Mouse (Mus musculus): ENCODE data around the gene Rbfox2. TPM values are rescaled to one million over a fixed set of nuclear protein-coding genes. Genes with fewer than 3 reads are reported as not detected.

The Rbfox2 gene
- polyA plus RNA-seq, 1 experiment from 2014 or later, result 119 TPM

GRCm38 (mm10) chr15:77156525-77156924, 150.3 kb downstream of the Rbfox2 start:
- H3K27ac ChIP-seq, result peak overlapping the region; percentile 19; the same call in 1 of the 2 replicates
- H3K4me2 ChIP-seq, result no peak overlapping the region
- H3K4me3 ChIP-seq (replicated peaks), result no peak overlapping the region
- H3K27me3 ChIP-seq, result no peaks in the 10 kb centered on the region
- H3K4me1 ChIP-seq, result peaks cover 32% of the 10 kb centered on the region
- no peaks in the 10 kb centered on the region for H3K36me3 ChIP-seq (replicated peaks)
- H3K9me3 ChIP-seq, result no peaks in the 10 kb centered on the region
- ATAC-seq (ENCODE audit: low FRiP score), result no peak
- no peak overlapping the region for H3K9ac ChIP-seq
- 47% methylated on average over 3 of the region's 3 CpGs for WGBS

GRCm38 (mm10) chr15:77154248-77154785, 152.5 kb downstream of the Rbfox2 start:
- no peaks in the 10 kb centered on the region for H3K9me3 ChIP-seq
- H3K4me1 ChIP-seq, result peaks cover 49% of the 10 kb centered on the region
- H3K4me2 ChIP-seq, result peak overlapping the region; percentile 60; the same call in 1 of the 2 replicates
- H3K27me3 ChIP-seq, result no peaks in the 10 kb centered on the region
- WGBS, result 72% methylated on average over 10 of the region's 10 CpGs
- no peak for ATAC-seq (ENCODE audit: low FRiP score)
- peak overlapping the region; percentile 37 for H3K27ac ChIP-seq
- H3K9ac ChIP-seq, result no peak overlapping the region; the same call in 1 of the 2 replicates
- H3K36me3 ChIP-seq (replicated peaks), result no peaks in the 10 kb centered on the region
- H3K4me3 ChIP-seq (replicated peaks), result no peak overlapping the region

DNA sequence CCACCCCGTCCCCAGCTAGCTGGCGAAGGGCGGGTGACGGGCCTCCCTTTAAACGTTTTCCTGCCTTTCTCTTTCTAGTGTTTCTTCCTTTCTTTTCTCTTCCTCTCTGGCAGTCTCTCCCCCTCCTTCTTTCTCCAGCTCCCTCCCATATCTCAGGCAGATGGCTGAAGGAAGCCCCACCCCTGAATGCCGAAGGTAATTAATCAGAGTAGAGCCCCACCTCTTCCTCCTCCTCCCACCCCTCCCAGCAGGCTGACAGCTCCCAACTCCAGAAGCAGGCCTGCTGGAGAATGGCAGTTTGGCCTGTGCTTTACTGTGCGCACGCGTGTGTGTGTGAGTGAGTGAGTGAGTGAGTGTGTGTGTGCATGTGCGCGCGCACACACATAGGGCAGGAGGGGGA, 153.2 kb downstream of the Rbfox2 start:
- 2% methylated on average over 12 of the region's 12 CpGs for WGBS
- H3K4me3 ChIP-seq (replicated peaks), result peak overlapping the region; percentile 49
- peak overlapping the region; percentile 60 for H3K4me2 ChIP-seq
- H3K36me3 ChIP-seq (replicated peaks), result no peaks in the 10 kb centered on the region
- peaks cover 56% of the 10 kb centered on the region for H3K4me1 ChIP-seq
- peak overlapping the region; percentile 88 for H3K27ac ChIP-seq
- H3K9ac ChIP-seq, result peak overlapping the region; percentile 68
- no peaks in the 10 kb centered on the region for H3K27me3 ChIP-seq
- ATAC-seq (ENCODE audit: low FRiP score), result peak; percentile 94
- H3K9me3 ChIP-seq, result no peaks in the 10 kb centered on the region

- H3K36me3 ChIP-seq (replicated peaks), result no peaks in the 10 kb centered on the region
- H3K9ac ChIP-seq, result peak overlapping the region; percentile 68
- peak overlapping the region; percentile 49 for H3K4me3 ChIP-seq (replicated peaks)
- H3K27me3 ChIP-seq, result no peaks in the 10 kb centered on the region
- 0% methylated on average over 3 of the region's 3 CpGs for WGBS
- H3K9me3 ChIP-seq, result no peaks in the 10 kb centered on the region
- H3K4me2 ChIP-seq, result peak overlapping the region; percentile 60
- H3K4me1 ChIP-seq, result peaks cover 57% of the 10 kb centered on the region
- peak overlapping the region; percentile 88 for H3K27ac ChIP-seq
- peak; percentile 76 for ATAC-seq (ENCODE audit: low FRiP score)
These were observed 153.7 kb downstream of the Rbfox2 start for GRCm38 (mm10) chr15:77153088-77153546.

DNA sequence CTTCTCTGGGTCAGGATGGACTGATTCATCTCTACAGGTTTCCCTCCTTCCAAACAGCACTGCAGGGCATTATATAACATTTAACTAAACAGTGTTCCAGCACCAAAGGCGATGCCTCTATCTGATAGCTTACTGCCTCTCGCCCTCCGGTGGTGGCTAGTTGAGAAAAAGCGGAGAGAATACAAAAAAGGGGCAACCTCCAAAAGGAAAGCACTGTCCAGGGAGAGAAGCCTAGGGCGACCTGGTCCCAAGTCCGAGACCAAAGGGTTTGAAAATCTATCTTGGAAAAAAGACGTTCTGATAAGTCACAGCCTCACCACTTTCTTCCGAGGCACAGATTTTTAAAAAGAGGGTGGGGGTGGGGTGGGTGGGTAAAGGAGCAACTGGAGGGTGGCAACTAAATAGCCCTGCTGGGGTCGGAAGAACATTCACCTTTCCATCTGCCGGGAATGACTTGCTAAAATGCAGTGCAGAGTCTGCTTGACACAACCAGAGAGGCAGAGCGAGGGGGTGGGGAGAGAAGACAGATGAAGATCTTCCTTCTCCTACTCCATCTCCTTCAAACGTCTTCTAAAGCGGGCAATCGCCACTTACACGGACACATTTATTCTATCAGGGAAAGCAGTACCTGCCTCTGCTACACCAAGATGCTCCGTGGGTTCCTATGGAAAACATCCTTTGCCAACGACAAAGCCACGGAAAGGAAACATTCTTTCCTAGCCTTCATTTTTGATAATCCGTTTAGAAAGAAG, 154.3 kb downstream of the Rbfox2 start:
- Histone ChIP-seq H3K27me3 (no peaks in the 10 kb centered on the region), H3K4me2 (peak overlapping the region; percentile 60), H3K9ac (peak overlapping the region; percentile 68), H3K4me1 (peaks cover 61% of the 10 kb centered on the region), H3K36me3 (replicated peaks) (no peaks in the 10 kb centered on the region), H3K9me3 (no peaks in the 10 kb centered on the region), H3K27ac (peak overlapping the region; percentile 88), H3K4me3 (replicated peaks) (peak overlapping the region; percentile 49)
- no peak for ATAC-seq (ENCODE audit: low FRiP score)
- WGBS, result 0% methylated on average over 19 of the region's 19 CpGs

GRCm38 (mm10) chr15:77151816-77152215, 155.0 kb downstream of the Rbfox2 start:
- Histone ChIP-seq H3K9me3 (no peaks in the 10 kb centered on the region), H3K4me2 (peak overlapping the region; percentile 60), H3K36me3 (replicated peaks) (no peaks in the 10 kb centered on the region), H3K9ac (peak overlapping the region; percentile 68), H3K27ac (no peak overlapping the region), H3K4me1 (peaks cover 57% of the 10 kb centered on the region), H3K4me3 (replicated peaks) (peak overlapping the region; percentile 49), H3K27me3 (no peaks in the 10 kb centered on the region)
- no peak for ATAC-seq (ENCODE audit: low FRiP score)
- WGBS, result 17% methylated on average over 4 of the region's 4 CpGs

GRCm38 (mm10) chr15:77151178-77151577, 155.6 kb downstream of the Rbfox2 start:
- no peaks in the 10 kb centered on the region for H3K27me3 ChIP-seq
- no peak overlapping the region for H3K27ac ChIP-seq
- peaks cover 51% of the 10 kb centered on the region for H3K4me1 ChIP-seq
- peak overlapping the region; percentile 68 for H3K9ac ChIP-seq
- 53% methylated on average over 8 of the region's 8 CpGs for WGBS
- H3K4me2 ChIP-seq, result peak overlapping the region; percentile 60
- no peaks in the 10 kb centered on the region for H3K36me3 ChIP-seq (replicated peaks)
- H3K4me3 ChIP-seq (replicated peaks), result peak overlapping the region; percentile 49
- no peak for ATAC-seq (ENCODE audit: low FRiP score)
- no peaks in the 10 kb centered on the region for H3K9me3 ChIP-seq

DNA sequence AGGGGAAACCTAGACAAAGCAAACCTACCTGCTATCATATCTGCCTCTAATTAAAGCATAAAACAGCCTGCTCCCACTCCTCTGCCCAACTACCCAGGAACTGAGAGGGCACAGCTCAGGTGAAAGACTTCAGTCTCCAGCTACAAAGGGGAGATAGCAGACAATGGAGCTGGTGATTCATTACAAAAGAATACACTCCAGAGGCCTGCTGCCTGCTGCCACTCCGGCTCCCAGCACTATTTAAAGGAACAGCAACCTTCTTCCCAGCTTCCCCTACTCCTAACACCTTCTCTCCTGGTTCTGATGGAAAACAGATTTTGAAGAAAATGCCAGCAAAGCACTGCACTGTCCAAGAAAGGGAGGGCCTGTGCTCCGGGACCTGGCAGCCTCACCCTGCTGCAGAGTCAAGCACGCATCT, 156.4 kb downstream of the Rbfox2 start:
- H3K9ac ChIP-seq, result peak overlapping the region; percentile 65
- no peaks in the 10 kb centered on the region for H3K27me3 ChIP-seq
- ATAC-seq (ENCODE audit: low FRiP score), result no peak
- no peaks in the 10 kb centered on the region for H3K9me3 ChIP-seq
- peak overlapping the region; percentile 49 for H3K4me3 ChIP-seq (replicated peaks)
- peak overlapping the region; percentile 86 for H3K27ac ChIP-seq
- H3K36me3 ChIP-seq (replicated peaks), result no peaks in the 10 kb centered on the region
- 13% methylated on average over 3 of the region's 3 CpGs for WGBS
- H3K4me2 ChIP-seq, result peak overlapping the region; percentile 60
- H3K4me1 ChIP-seq, result peaks cover 54% of the 10 kb centered on the region

- Histone ChIP-seq H3K9ac (peak overlapping the region; percentile 65), H3K36me3 (replicated peaks) (no peaks in the 10 kb centered on the region), H3K27me3 (no peaks in the 10 kb centered on the region), H3K4me2 (peak overlapping the region; percentile 60), H3K4me3 (replicated peaks) (peak overlapping the region; percentile 49), H3K9me3 (no peaks in the 10 kb centered on the region), H3K4me1 (peaks cover 57% of the 10 kb centered on the region), H3K27ac (peak overlapping the region; percentile 86)
- no peak for ATAC-seq (ENCODE audit: low FRiP score)
- WGBS, result 30% methylated on average over 2 of the region's 3 CpGs
These were observed 156.8 kb downstream of the Rbfox2 start for GRCm38 (mm10) chr15:77150000-77150399.

- peaks cover 58% of the 10 kb centered on the region for H3K4me1 ChIP-seq
- no peaks in the 10 kb centered on the region for H3K36me3 ChIP-seq (replicated peaks)
- no peaks in the 10 kb centered on the region for H3K27me3 ChIP-seq
- H3K9me3 ChIP-seq, result no peaks in the 10 kb centered on the region
- peak overlapping the region; percentile 49; the same call in 1 of the 2 replicates for H3K4me3 ChIP-seq (replicated peaks)
- peak overlapping the region; percentile 65; the same call in 1 of the 2 replicates for H3K9ac ChIP-seq
- no peak for ATAC-seq (ENCODE audit: low FRiP score)
- H3K4me2 ChIP-seq, result peak overlapping the region; percentile 60
- H3K27ac ChIP-seq, result no peak overlapping the region
- WGBS, result 91% methylated on average over 3 of the region's 3 CpGs
These were observed 157.3 kb downstream of the Rbfox2 start for GRCm38 (mm10) chr15:77149551-77149950.

- Histone ChIP-seq H3K27ac (no peak overlapping the region), H3K4me3 (replicated peaks) (no peak overlapping the region), H3K9me3 (no peaks in the 10 kb centered on the region), H3K36me3 (replicated peaks) (no peaks in the 10 kb centered on the region), H3K27me3 (no peaks in the 10 kb centered on the region), H3K4me1 (peaks cover 58% of the 10 kb centered on the region), H3K9ac (no peak overlapping the region), H3K4me2 (no peak overlapping the region)
- WGBS, result 87% methylated on average over 4 of the region's 4 CpGs
- no peak for ATAC-seq (ENCODE audit: low FRiP score)
These were observed 159.9 kb downstream of the Rbfox2 start for GRCm38 (mm10) chr15:77146942-77147341.

DNA sequence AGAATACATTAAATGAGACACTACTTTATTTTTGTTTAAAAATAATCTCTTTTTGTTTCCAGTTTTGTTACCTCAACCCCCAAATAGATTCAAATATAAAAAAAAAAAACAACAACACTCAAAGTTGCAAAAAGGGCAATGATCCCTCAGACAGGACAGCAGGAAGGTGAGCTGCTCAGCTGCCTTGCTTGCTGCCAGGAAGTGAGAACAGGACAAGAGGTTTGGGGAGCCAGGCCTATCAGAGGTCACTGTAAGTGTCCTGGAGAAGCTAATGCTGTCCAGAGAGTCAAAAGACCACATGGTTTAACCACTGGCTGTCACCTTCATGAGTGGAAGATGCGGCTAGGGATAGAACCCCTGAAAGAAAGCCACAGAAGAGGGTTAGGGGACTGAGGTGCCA, 161.8 kb downstream of the Rbfox2 start:
- no peak for ATAC-seq (ENCODE audit: low FRiP score)
- Histone ChIP-seq H3K9ac (no peak overlapping the region), H3K27me3 (no peaks in the 10 kb centered on the region), H3K4me2 (no peak overlapping the region), H3K27ac (no peak overlapping the region), H3K4me1 (peaks cover 51% of the 10 kb centered on the region), H3K36me3 (replicated peaks) (peaks cover 6% of the 10 kb centered on the region; the same call in 1 of the 2 replicates), H3K9me3 (no peaks in the 10 kb centered on the region), H3K4me3 (replicated peaks) (no peak overlapping the region)
- 94% methylated on average over 1 of the region's 1 CpGs for WGBS

Measured in forebrain, embryonic 12.5 days (tissue).